Mouse (Mus musculus) gastrocnemius, adult 8-10 months (tissue): ENCODE measurements around the gene Scgb3a1. TPM values are rescaled to one million over a fixed set of nuclear protein-coding genes. Genes with fewer than 3 reads are reported as not detected.
A peak's percentile ranks its signal among the peaks of the same experiment; 100 is the strongest.

Experiments used
- DNase-seq, 2 experiments: peaks; one replicate each; pipeline ENCODE4 v3.0.0; 2022; ENCODE audit warnings: low spot score in 2 of 2
- total RNA-seq, 4 experiments: library from RNA; stranded (reverse); gene quantifications; 2 replicates each; pipeline ENCODE4 v1.2.4; 2022

Gene Scgb3a1
- total RNA-seq, 4 experiments from 2014 or later, result not detected

GRCm38 (mm10) chr11:49658791-49659469 is 4.5 kb upstream of the Scgb3a1 start:
- DNase-seq, result no peak

- no peak for DNase-seq
These were observed 4.0 kb upstream of the Scgb3a1 start for GRCm38 (mm10) chr11:49659470-49659799.

GRCm38 (mm10) chr11:49662292-49662780 is 1.1 kb upstream of the Scgb3a1 start:
- DNase-seq, result no peak

GRCm38 (mm10) chr11:49664262-49665140 is 1.1 kb downstream of the Scgb3a1 start:
- DNase-seq, result no peak

- DNase-seq, result no peak
These were observed 2.1 kb downstream of the Scgb3a1 start for GRCm38 (mm10) chr11:49665462-49665861.

- no peak for DNase-seq
These were observed 10.0 kb downstream of the Scgb3a1 start for GRCm38 (mm10) chr11:49673433-49673832.

GRCm38 (mm10) chr11:49684237-49684973 is 21.0 kb downstream of the Scgb3a1 start:
- peak in 1 of 2 experiments; percentile 37 for DNase-seq

- no peak for DNase-seq
These were observed 31.6 kb downstream of the Scgb3a1 start for GRCm38 (mm10) chr11:49695013-49695412.

GRCm38 (mm10) chr11:49695695-49696094 is 32.3 kb downstream of the Scgb3a1 start:
- no peak for DNase-seq

- no peak for DNase-seq
These were observed 33.1 kb downstream of the Scgb3a1 start for GRCm38 (mm10) chr11:49696472-49696871.

- DNase-seq, result no peak
These were observed 34.4 kb downstream of the Scgb3a1 start for GRCm38 (mm10) chr11:49697779-49698178.

GRCm38 (mm10) chr11:49699079-49699478 is 35.7 kb downstream of the Scgb3a1 start:
- DNase-seq, result no peak

- DNase-seq, result no peak
These were observed 38.6 kb downstream of the Scgb3a1 start for GRCm38 (mm10) chr11:49702014-49702413.

- DNase-seq, result no peak
These were observed 41.4 kb downstream of the Scgb3a1 start for GRCm38 (mm10) chr11:49704804-49705203.

- no peak for DNase-seq
These were observed 44.4 kb downstream of the Scgb3a1 start for GRCm38 (mm10) chr11:49707834-49708233.

GRCm38 (mm10) chr11:49710664-49711063 is 47.3 kb downstream of the Scgb3a1 start:
- DNase-seq, result no peak

- DNase-seq, result peak in 1 of 2 experiments; percentile 8
These were observed 48.7 kb downstream of the Scgb3a1 start for GRCm38 (mm10) chr11:49711981-49712554.

- DNase-seq, result peak; percentile 94
These were observed 49.3 kb downstream of the Scgb3a1 start, which contains the start of gene Cnot6 for GRCm38 (mm10) chr11:49712555-49713335. TSS of gene Cnot6 (minus strand) at chr11:49712723.

GRCm38 (mm10) chr11:49713336-49714334 is 50.2 kb downstream of the Scgb3a1 start:
- no peak for DNase-seq
